Comparison of ENCODE assay signal across 8 mouse cellular contexts in genomic region chr1:181888801-181889200, GRCm38 (mm10). TPM values are rescaled to one million over a fixed set of nuclear protein-coding genes. Genes with fewer than 3 reads are reported as not detected.
DNase-seq lines count a peak whose midpoint lies in the region; ATAC-seq lines count a peak whose summit lies in the region.

No protein-coding gene starts in this region.

- H3K4me3 ChIP-seq in intestine, embryonic 14.5 days (ENCODE audit: low read depth, low read length) = no peak overlapping the region

- no peak overlapping the region for H3K27ac ChIP-seq in intestine, embryonic 14.5 days (ENCODE audit: low read depth)

- H3K9ac ChIP-seq in intestine, embryonic 14.5 days (ENCODE audit: low read length) = no peak overlapping the region

- H3K4me1 ChIP-seq in intestine, embryonic 14.5 days (replicated peaks; ENCODE audit: control insufficient read depth, insufficient read depth, low read length) = no peaks in the 10 kb centered on the region

- H3K4me2 ChIP-seq in intestine, embryonic 14.5 days (ENCODE audit: low read length) = peak overlapping the region; percentile 20; the same call in 1 of the 2 replicates

- DNase-seq in embryo, embryonic 10 days (ENCODE audit: low spot score) = peak; percentile 88
- peak; percentile 80 for DNase-seq in gastrocnemius, postnatal 25 days
- peak; percentile 98 for DNase-seq in intestine, embryonic 14.5 days (ENCODE audit: low spot score)
- peak; percentile 75 to 86 for DNase-seq in left cerebral cortex, postnatal 10 days (ENCODE audit: extremely low spot score in 1 of 2, low spot score in 2 of 2)
- peak; percentile 87 for DNase-seq in right cerebral cortex, postnatal 14 days
- DNase-seq in urinary bladder, postnatal 25 days (ENCODE audit: low spot score) = peak; percentile 96

- peak; percentile 91 for ATAC-seq in activated CD4-positive, CD25-positive, alpha-beta regulatory T cell, adult 4 months
- peak; percentile 67 for ATAC-seq in intestine, embryonic 14.5 days (replicated peaks; ENCODE audit: low FRiP score, low TSS enrichment, low read depth)
- peak; percentile 97 for ATAC-seq in megakaryocyte-erythroid progenitor cell, adult 5-6 weeks (replicated peaks; ENCODE audit: low FRiP score, low TSS enrichment, poor library complexity, severe bottlenecking)

- intact Hi-C loops in left cerebral cortex, postnatal 10 days (cut with DNase I) = loop anchor here (1.0 to 10.0 kb wide), 2 partner anchors 228 to 646 kb away; no protein-coding TSS in a partner anchor

- WGBS in intestine, embryonic 14.5 days = 5% methylated on average over 11 of the region's 11 CpGs

- H3K27me3 ChIP-seq in intestine, embryonic 14.5 days (replicated peaks; ENCODE audit: control insufficient read depth, insufficient read depth, low read length) = no peaks in the 10 kb centered on the region

- H3K9me3 ChIP-seq in intestine, embryonic 14.5 days (ENCODE audit: control insufficient read depth, low read length) = no peaks in the 10 kb centered on the region

- H3K36me3 ChIP-seq in intestine, embryonic 14.5 days (ENCODE audit: control insufficient read depth, insufficient read depth, low read length) = no peaks in the 10 kb centered on the region

RNA-seq across cellular contexts. Expression of gene Lbr, which starts 46.0 kb away (rescaled TPM):
- 100 to 1,000 TPM; 393 to 404 TPM for polyA plus RNA-seq in activated CD4-positive, CD25-positive, alpha-beta regulatory T cell, adult 4 months (2017; shearing (Covaris generic))
- 10 to 100 TPM; 17.8 to 18.7 TPM for total RNA-seq in gastrocnemius, postnatal 25 days (2021)
- polyA plus RNA-seq in intestine, embryonic 14.5 days (2014; fragmentation: Nextera tagmentation; extraction: Ambion mirVana) = 157 and 168 TPM in 2 replicates
- total RNA-seq in left cerebral cortex, postnatal 10 days (2021) = 10 to 100 TPM; 12.1 to 14.0 TPM
- total RNA-seq in megakaryocyte-erythroid progenitor cell, adult 5-6 weeks (2014; fragmentation: Nextera tagmentation) = 130 and 132 TPM in 2 replicates
- 140 and 171 TPM in 2 replicates for total RNA-seq in megakaryocyte-erythroid progenitor cell, adult 5-6 weeks (2017)

Comparison
In these comparisons a context has a peak if more than half of its experiments do, and no peak if none do; other contexts are left out.
1. RNA of gene Lbr, which starts 46.0 kb away (total RNA-seq): 130 to 171 TPM in megakaryocyte-erythroid progenitor cell, adult 5-6 weeks; 17.8 to 18.7 TPM in gastrocnemius, postnatal 25 days and 12.1 to 14.0 TPM in left cerebral cortex, postnatal 10 days; every median in the first group is over 4 times any median in the second.
2. Peak in every context shown above with its lines, with median percentiles within 50 percentile points of each other: ATAC-seq and DNase-seq.